Mouse (Mus musculus): ENCODE data around the gene Gpbar1. TPM values are rescaled to one million over a fixed set of nuclear protein-coding genes. Genes with fewer than 3 reads are reported as not detected.

The Gpbar1 gene
- polyA plus RNA-seq, 1 experiment from 2014 or later, result 3.5 TPM

DNA sequence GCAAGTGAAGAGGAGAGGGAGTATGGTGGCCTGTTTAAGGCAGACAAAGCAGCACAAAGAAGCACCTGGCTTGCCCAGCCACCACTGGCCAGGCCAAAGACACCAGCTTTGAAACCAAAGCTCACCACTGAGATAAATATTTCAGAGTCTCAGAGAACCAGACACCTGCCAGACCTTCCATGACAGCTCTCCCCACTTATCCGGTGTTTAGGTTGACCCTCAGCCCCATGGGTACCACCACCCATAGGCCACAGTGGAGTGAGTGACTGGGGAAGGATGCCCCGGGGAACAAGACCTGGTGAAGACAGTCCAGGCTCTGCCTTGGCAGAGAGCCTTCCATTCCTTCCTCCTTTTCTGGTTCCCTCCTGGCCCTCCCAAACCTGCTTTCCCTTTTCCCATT, 24.5 kb downstream of the Gpbar1 start:
- H3K9ac ChIP-seq (replicated peaks; ENCODE audit: low read depth, low read length), result no peak overlapping the region
- WGBS, result 68% methylated on average over 2 of the region's 2 CpGs

DNA sequence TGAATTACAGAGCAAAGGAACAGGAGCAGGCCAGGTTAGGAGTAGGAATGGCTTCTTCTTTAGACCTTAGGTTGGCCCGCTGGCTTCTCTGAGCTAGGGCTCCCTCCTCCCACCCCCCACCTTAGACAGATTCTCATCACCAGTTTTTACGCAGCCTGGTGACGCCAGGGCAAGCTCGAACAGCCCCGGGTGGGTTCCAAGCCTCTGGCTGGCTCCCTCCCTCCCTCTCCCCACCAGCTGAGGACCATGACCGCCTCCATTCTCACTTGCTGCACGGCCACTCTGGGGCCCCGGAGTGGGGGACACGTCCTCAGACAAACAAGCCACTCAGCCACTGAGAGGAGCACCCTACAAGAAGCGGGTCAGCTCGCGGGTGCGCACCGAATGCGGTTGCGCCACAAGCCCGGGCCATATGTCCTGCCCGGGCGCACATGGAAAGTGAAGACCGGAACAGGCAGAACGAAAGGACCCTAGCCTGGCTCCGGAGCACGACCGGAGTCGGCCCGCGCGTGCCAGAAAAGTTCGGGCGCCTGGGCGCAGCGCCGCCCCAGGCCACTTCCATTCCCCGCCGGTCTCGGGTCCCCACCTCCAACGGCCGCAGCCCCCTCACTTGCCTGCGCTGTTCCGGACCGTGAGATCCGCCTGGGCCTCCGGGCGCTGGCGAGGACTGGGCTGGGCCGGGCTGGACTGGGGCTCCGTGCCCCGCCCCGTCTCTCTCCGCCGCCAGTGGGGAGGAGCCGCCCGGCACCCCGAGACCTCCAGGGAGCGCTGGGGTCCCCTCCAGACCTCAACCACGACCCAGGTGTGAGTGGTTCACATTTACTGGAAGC, 25.4 kb downstream of the Gpbar1 start:
- H3K36me3 ChIP-seq (ENCODE audit: control insufficient read depth, insufficient read depth, low read length), result no peaks in the 10 kb centered on the region
- peaks cover 14% of the 10 kb centered on the region; the same call in 1 of the 2 replicates for H3K4me1 ChIP-seq (ENCODE audit: control insufficient read depth, insufficient read depth, low read length)
- no peaks in the 10 kb centered on the region for H3K9me3 ChIP-seq (ENCODE audit: control insufficient read depth, low read depth, low read length)
- under 1% methylated on average over 55 of the region's 56 CpGs for WGBS
- peak; percentile 80 for ATAC-seq (ENCODE audit: insufficient number of reproducible peaks, insufficient read depth, low FRiP score, low read depth)
- H3K27ac ChIP-seq (ENCODE audit: low read length), result peak overlapping the region; percentile 91
- H3K4me2 ChIP-seq (replicated peaks; ENCODE audit: low read depth, low read length), result peak overlapping the region; percentile 70
- H3K4me3 ChIP-seq (ENCODE audit: low read depth, low read length), result peak overlapping the region; percentile 71
- no peaks in the 10 kb centered on the region for H3K27me3 ChIP-seq (ENCODE audit: control insufficient read depth, insufficient read depth, low read length)
- H3K9ac ChIP-seq (replicated peaks; ENCODE audit: low read depth, low read length), result peak overlapping the region; percentile 88

More for the DNA sequence above, 24.5 kb downstream of the Gpbar1 start:
- no peaks in the 10 kb centered on the region for H3K9me3 ChIP-seq (ENCODE audit: control insufficient read depth, low read depth, low read length)
- peak overlapping the region; percentile 71 for H3K4me3 ChIP-seq (ENCODE audit: low read depth, low read length)
- H3K27me3 ChIP-seq (ENCODE audit: control insufficient read depth, insufficient read depth, low read length), result no peaks in the 10 kb centered on the region
- peaks cover 22% of the 10 kb centered on the region for H3K4me1 ChIP-seq (ENCODE audit: control insufficient read depth, insufficient read depth, low read length)
- H3K36me3 ChIP-seq (ENCODE audit: control insufficient read depth, insufficient read depth, low read length), result no peaks in the 10 kb centered on the region
- no peak for ATAC-seq (ENCODE audit: insufficient number of reproducible peaks, insufficient read depth, low FRiP score, low read depth)
- H3K4me2 ChIP-seq (replicated peaks; ENCODE audit: low read depth, low read length), result peak overlapping the region; percentile 70
- no peak overlapping the region for H3K27ac ChIP-seq (ENCODE audit: low read length)

DNA sequence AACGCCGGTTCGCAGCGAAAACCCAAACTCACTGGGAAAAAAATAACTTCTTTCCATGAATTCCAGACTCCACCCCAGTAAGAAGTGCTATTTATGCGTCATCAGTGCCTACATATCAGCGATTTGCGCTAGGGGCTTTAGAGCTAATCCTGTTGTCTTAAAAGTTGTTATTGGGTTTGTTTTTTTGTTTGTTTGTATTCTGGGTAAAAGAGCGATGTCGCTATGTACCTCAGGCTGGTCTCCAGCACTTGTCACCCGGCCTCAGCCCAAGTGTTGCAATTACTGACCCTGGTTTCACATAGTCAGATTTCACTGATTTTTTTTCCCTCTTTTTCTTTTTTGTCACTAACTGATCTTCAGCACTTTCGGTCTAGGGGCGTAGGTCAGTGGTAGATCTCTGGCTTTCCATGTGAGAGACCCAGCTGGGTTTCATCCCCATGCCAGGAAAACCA, 26.0 kb downstream of the Gpbar1 start:
- H3K27me3 ChIP-seq (ENCODE audit: control insufficient read depth, insufficient read depth, low read length), result no peaks in the 10 kb centered on the region
- WGBS, result 4% methylated on average over 12 of the region's 12 CpGs
- H3K4me1 ChIP-seq (ENCODE audit: control insufficient read depth, insufficient read depth, low read length), result peaks cover 9% of the 10 kb centered on the region; the same call in 1 of the 2 replicates
- peak overlapping the region; percentile 71 for H3K4me3 ChIP-seq (ENCODE audit: low read depth, low read length)
- ATAC-seq (ENCODE audit: insufficient number of reproducible peaks, insufficient read depth, low FRiP score, low read depth), result no peak
- no peaks in the 10 kb centered on the region for H3K9me3 ChIP-seq (ENCODE audit: control insufficient read depth, low read depth, low read length)
- no peaks in the 10 kb centered on the region for H3K36me3 ChIP-seq (ENCODE audit: control insufficient read depth, insufficient read depth, low read length)
- H3K4me2 ChIP-seq (replicated peaks; ENCODE audit: low read depth, low read length), result peak overlapping the region; percentile 70
- peak overlapping the region; percentile 88 for H3K9ac ChIP-seq (replicated peaks; ENCODE audit: low read depth, low read length)
- peak overlapping the region; percentile 91 for H3K27ac ChIP-seq (ENCODE audit: low read length)

DNA sequence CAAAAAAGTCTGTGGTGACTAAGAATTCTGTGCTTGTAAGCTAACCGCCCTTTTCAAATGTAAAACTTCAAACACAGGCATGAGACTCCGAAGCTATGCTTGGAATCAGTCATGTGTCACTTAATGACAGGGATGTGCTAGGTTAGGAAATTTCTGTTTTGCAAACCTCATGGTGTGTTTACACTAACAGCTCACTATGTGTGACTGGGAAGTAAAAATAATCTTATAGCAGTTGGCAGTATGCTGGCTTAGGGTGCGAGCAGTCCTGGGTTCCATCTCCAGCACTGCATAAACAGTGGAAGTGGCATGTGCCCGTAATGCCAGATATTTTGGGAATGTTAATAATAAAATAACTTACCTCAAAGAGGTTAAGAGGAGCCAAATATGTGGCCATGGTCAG, 26.6 kb downstream of the Gpbar1 start:
- ATAC-seq (ENCODE audit: insufficient number of reproducible peaks, insufficient read depth, low FRiP score, low read depth), result no peak
- Histone ChIP-seq H3K9me3 (ENCODE audit: control insufficient read depth, low read depth, low read length) (no peaks in the 10 kb centered on the region), H3K27me3 (ENCODE audit: control insufficient read depth, insufficient read depth, low read length) (no peaks in the 10 kb centered on the region), H3K27ac (ENCODE audit: low read length) (no peak overlapping the region), H3K36me3 (ENCODE audit: control insufficient read depth, insufficient read depth, low read length) (no peaks in the 10 kb centered on the region), H3K4me3 (ENCODE audit: low read depth, low read length) (no peak overlapping the region), H3K4me2 (replicated peaks; ENCODE audit: low read depth, low read length) (no peak overlapping the region), H3K4me1 (ENCODE audit: control insufficient read depth, insufficient read depth, low read length) (peaks cover 14% of the 10 kb centered on the region; the same call in 1 of the 2 replicates), H3K9ac (replicated peaks; ENCODE audit: low read depth, low read length) (no peak overlapping the region)
- 63% methylated on average over 4 of the region's 4 CpGs for WGBS

DNA sequence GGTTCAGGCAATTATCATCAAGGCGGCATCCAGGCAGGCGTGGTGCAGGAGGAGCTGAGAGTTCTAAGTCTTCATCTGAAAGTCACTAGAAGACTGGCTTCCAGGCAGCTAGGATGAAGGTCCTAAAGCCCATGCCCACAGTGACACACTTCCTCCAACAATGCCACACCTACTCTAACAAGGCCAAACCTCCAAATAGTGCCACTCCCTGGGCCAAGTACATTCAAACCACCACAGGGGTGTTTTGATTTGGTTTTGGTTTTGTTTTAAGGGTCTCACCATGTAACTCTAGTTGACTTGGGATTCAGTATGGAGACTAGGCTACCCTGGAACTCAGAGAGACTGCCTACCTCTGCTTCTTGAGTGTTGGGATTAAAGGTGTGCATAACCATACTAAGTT, 27.2 kb downstream of the Gpbar1 start, which contains the start of gene Tmbim1:
Gene Tmbim1, minus strand, starts transcription at position 101 of the 400 bp plus-strand sequence.
- peaks cover 15% of the 10 kb centered on the region; the same call in 1 of the 2 replicates for H3K4me1 ChIP-seq (ENCODE audit: control insufficient read depth, insufficient read depth, low read length)
- peak within 1 kb of the TSS; percentile 71 for H3K4me3 ChIP-seq (ENCODE audit: low read depth, low read length)
- no peaks in the 10 kb centered on the region for H3K9me3 ChIP-seq (ENCODE audit: control insufficient read depth, low read depth, low read length)
- no peaks in the 10 kb centered on the region for H3K36me3 ChIP-seq (ENCODE audit: control insufficient read depth, insufficient read depth, low read length)
- H3K27me3 ChIP-seq (ENCODE audit: control insufficient read depth, insufficient read depth, low read length), result no peaks in the 10 kb centered on the region
- ATAC-seq (ENCODE audit: insufficient number of reproducible peaks, insufficient read depth, low FRiP score, low read depth), result no peak
- WGBS, result 85% methylated on average over 2 of the region's 2 CpGs
- no peak within 1 kb of the TSS for H3K9ac ChIP-seq (replicated peaks; ENCODE audit: low read depth, low read length)
- peak within 1 kb of the TSS; percentile 70 for H3K4me2 ChIP-seq (replicated peaks; ENCODE audit: low read depth, low read length)
- H3K27ac ChIP-seq (ENCODE audit: low read length), result peak within 1 kb of the TSS; percentile 91; the same call in 1 of the 2 replicates

- no peak overlapping the region for H3K27ac ChIP-seq (ENCODE audit: low read length)
Observed at GRCm38 (mm10) chr1:74307146-74307545, 28.8 kb downstream of the Gpbar1 start.

DNA sequence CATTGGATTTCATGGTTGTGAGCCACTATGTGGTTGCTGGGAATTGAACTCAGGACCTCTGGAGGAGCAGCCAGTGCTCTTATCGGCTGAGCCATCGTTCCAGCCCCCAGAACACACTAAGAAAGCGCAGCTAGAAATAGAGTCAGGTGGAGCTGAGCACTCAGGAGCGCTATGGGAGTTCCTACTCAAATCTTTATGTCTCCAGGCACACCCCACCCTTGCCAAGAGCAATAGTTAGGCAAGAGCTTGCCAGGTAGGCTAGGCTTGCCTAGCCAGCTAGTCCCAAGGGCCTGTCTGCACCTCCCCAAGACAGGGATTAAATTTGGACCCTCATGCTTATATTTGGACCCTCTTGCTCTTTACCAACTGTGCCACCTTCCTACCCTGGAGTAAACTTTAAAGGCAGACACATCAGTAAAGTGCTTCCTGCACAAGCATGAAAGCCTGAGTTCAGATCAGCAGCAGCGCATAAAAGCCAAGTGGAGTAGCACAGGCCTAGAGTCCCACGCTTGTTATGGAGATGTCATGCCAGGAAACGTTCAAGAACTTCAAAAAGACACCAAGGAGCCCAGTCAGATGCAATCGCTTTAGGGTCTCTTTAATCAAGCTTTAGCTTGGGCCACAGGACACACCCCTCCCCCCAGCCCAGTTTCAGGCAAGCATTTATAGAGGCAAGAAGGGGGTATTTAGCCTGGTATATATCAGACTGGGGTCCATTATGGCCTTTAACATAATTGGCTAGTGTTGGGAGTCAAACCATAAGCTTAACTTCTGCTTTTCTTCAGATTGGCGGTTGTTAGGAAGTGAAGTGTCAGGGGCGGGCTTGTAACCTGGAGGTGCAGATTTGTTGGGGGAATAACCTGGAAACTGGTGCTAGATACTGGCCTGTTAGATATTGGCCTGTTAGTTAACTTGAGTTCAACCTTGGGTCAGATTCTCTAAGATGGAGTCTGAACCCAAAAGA, 29.9 kb downstream of the Gpbar1 start:
- Histone ChIP-seq H3K9me3 (ENCODE audit: control insufficient read depth, low read depth, low read length) (no peaks in the 10 kb centered on the region), H3K27me3 (ENCODE audit: control insufficient read depth, insufficient read depth, low read length) (no peaks in the 10 kb centered on the region), H3K4me3 (ENCODE audit: low read depth, low read length) (no peak overlapping the region), H3K27ac (ENCODE audit: low read length) (no peak overlapping the region; the same call in 1 of the 2 replicates), H3K4me2 (replicated peaks; ENCODE audit: low read depth, low read length) (no peak overlapping the region), H3K9ac (replicated peaks; ENCODE audit: low read depth, low read length) (no peak overlapping the region), H3K4me1 (ENCODE audit: control insufficient read depth, insufficient read depth, low read length) (peaks cover 6% of the 10 kb centered on the region; the same call in 1 of the 2 replicates), H3K36me3 (ENCODE audit: control insufficient read depth, insufficient read depth, low read length) (no peaks in the 10 kb centered on the region)
- ATAC-seq (ENCODE audit: insufficient number of reproducible peaks, insufficient read depth, low FRiP score, low read depth), result no peak
- 69% methylated on average over 10 of the region's 10 CpGs for WGBS

More at GRCm38 (mm10) chr1:74307146-74307545, 28.8 kb downstream of the Gpbar1 start:
- ATAC-seq (ENCODE audit: insufficient number of reproducible peaks, insufficient read depth, low FRiP score, low read depth), result peak; percentile 57; the same call in 1 of the 2 replicates
- WGBS, result 89% methylated on average over 1 of the region's 1 CpGs
- Histone ChIP-seq H3K4me2 (replicated peaks; ENCODE audit: low read depth, low read length) (no peak overlapping the region), H3K9ac (replicated peaks; ENCODE audit: low read depth, low read length) (no peak overlapping the region), H3K36me3 (ENCODE audit: control insufficient read depth, insufficient read depth, low read length) (no peaks in the 10 kb centered on the region), H3K4me1 (ENCODE audit: control insufficient read depth, insufficient read depth, low read length) (peaks cover 15% of the 10 kb centered on the region; the same call in 1 of the 2 replicates), H3K4me3 (ENCODE audit: low read depth, low read length) (no peak overlapping the region), H3K9me3 (ENCODE audit: control insufficient read depth, low read depth, low read length) (no peaks in the 10 kb centered on the region), H3K27me3 (ENCODE audit: control insufficient read depth, insufficient read depth, low read length) (no peaks in the 10 kb centered on the region)

DNA sequence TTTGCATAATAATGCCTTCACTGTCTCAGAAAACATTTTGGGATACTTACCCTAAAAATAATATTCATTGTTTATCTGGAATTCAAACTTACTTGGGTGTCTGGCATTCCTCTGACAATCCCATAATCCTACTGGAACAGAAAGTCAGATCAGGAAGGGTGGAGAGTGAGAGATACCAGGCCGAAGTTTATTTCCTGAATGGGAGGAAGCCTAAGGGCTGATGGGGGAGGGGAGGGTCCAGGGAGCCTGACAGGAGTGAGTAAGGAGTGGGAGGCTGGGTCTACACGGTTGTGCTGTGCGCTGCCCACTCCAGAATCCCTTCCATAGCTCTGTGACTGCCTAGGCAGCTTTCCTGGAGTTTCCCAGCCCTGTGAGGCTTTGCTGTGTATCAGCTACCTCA, 31.4 kb downstream of the Gpbar1 start:
- Histone ChIP-seq H3K36me3 (ENCODE audit: control insufficient read depth, insufficient read depth, low read length) (no peaks in the 10 kb centered on the region), H3K27me3 (ENCODE audit: control insufficient read depth, insufficient read depth, low read length) (no peaks in the 10 kb centered on the region), H3K4me2 (replicated peaks; ENCODE audit: low read depth, low read length) (no peak overlapping the region), H3K9ac (replicated peaks; ENCODE audit: low read depth, low read length) (no peak overlapping the region), H3K27ac (ENCODE audit: low read length) (peak overlapping the region; percentile 48; the same call in 1 of the 2 replicates), H3K4me1 (ENCODE audit: control insufficient read depth, insufficient read depth, low read length) (peaks cover 6% of the 10 kb centered on the region; the same call in 1 of the 2 replicates), H3K4me3 (ENCODE audit: low read depth, low read length) (no peak overlapping the region), H3K9me3 (ENCODE audit: control insufficient read depth, low read depth, low read length) (no peaks in the 10 kb centered on the region)
- WGBS, result 31% methylated on average over 3 of the region's 3 CpGs
- ATAC-seq (ENCODE audit: insufficient number of reproducible peaks, insufficient read depth, low FRiP score, low read depth), result no peak

All from stomach, embryonic 14.5 days (tissue).